Mouse (Mus musculus): ENCODE results near the gene Lbh.

Lbh gene

GRCm38 (mm10) chr17:72918053-72918452 lies at the start of gene Lbh:
Gene Lbh (plus strand): TSS chr17:72918305.
- peak; percentile 89 to 96 for DNase-seq (ENCODE audit: low spot score in 2 of 2)

- peak in 1 of 2 experiments; percentile 47 for DNase-seq (ENCODE audit: low spot score in 2 of 2)
These were observed 39.1 kb upstream of the Lbh start for GRCm38 (mm10) chr17:72878979-72879378.

- DNase-seq (ENCODE audit: low spot score in 2 of 2) = peak in 1 of 2 experiments; percentile 34
These were observed 37.9 kb upstream of the Lbh start for GRCm38 (mm10) chr17:72880156-72880555.

- peak in 1 of 2 experiments; percentile 55 for DNase-seq (ENCODE audit: low spot score in 2 of 2)
These were observed 37.1 kb upstream of the Lbh start for GRCm38 (mm10) chr17:72881051-72881450.

- no peak for DNase-seq (ENCODE audit: low spot score in 2 of 2)
These were observed 36.3 kb upstream of the Lbh start for GRCm38 (mm10) chr17:72881804-72882203.

GRCm38 (mm10) chr17:72889556-72890397 lies 28.3 kb upstream of the Lbh start:
- DNase-seq (ENCODE audit: low spot score in 2 of 2) = peak; percentile 44 to 71

- peak in 1 of 2 experiments; percentile 49 for DNase-seq (ENCODE audit: low spot score in 2 of 2)
These were observed 27.7 kb upstream of the Lbh start for GRCm38 (mm10) chr17:72890398-72890898.

- DNase-seq (ENCODE audit: low spot score in 2 of 2) = peak in 1 of 2 experiments; percentile 34
These were observed 26.5 kb upstream of the Lbh start for GRCm38 (mm10) chr17:72891556-72891955.

GRCm38 (mm10) chr17:72895506-72895905 lies 22.6 kb upstream of the Lbh start:
- DNase-seq (ENCODE audit: low spot score in 2 of 2) = no peak

GRCm38 (mm10) chr17:72897076-72897475 lies 21.0 kb upstream of the Lbh start:
- DNase-seq (ENCODE audit: low spot score in 2 of 2) = peak in 1 of 2 experiments; percentile 31

GRCm38 (mm10) chr17:72897961-72898360 lies 20.1 kb upstream of the Lbh start:
- DNase-seq (ENCODE audit: low spot score in 2 of 2) = no peak

- peak in 1 of 2 experiments; percentile 38 for DNase-seq (ENCODE audit: low spot score in 2 of 2)
These were observed 19.3 kb upstream of the Lbh start for GRCm38 (mm10) chr17:72898775-72899174.

GRCm38 (mm10) chr17:72901021-72901420 lies 17.1 kb upstream of the Lbh start:
- DNase-seq (ENCODE audit: low spot score in 2 of 2) = no peak

- DNase-seq (ENCODE audit: low spot score in 2 of 2) = peak in 1 of 2 experiments; percentile 24
These were observed 16.4 kb upstream of the Lbh start for GRCm38 (mm10) chr17:72901705-72902104.

GRCm38 (mm10) chr17:72903321-72903720 lies 14.8 kb upstream of the Lbh start:
- DNase-seq (ENCODE audit: low spot score in 2 of 2) = peak; percentile 8 to 51

GRCm38 (mm10) chr17:72903921-72904421 lies 14.1 kb upstream of the Lbh start:
- peak; percentile 14 to 58 for DNase-seq (ENCODE audit: low spot score in 2 of 2)

GRCm38 (mm10) chr17:72904873-72905272 lies 13.2 kb upstream of the Lbh start:
- DNase-seq (ENCODE audit: low spot score in 2 of 2) = peak in 1 of 2 experiments; percentile 49

- peak in 1 of 2 experiments; percentile 38 for DNase-seq (ENCODE audit: low spot score in 2 of 2)
These were observed 11.7 kb upstream of the Lbh start for GRCm38 (mm10) chr17:72906231-72906896.

- DNase-seq (ENCODE audit: low spot score in 2 of 2) = peak in 1 of 2 experiments; percentile 51
These were observed 10.9 kb upstream of the Lbh start for GRCm38 (mm10) chr17:72907211-72907610.

- DNase-seq (ENCODE audit: low spot score in 2 of 2) = peak in 1 of 2 experiments; percentile 47
These were observed 10.3 kb upstream of the Lbh start for GRCm38 (mm10) chr17:72907777-72908176.

GRCm38 (mm10) chr17:72908561-72908960 lies 9.5 kb upstream of the Lbh start:
- peak in 1 of 2 experiments; percentile 39 for DNase-seq (ENCODE audit: low spot score in 2 of 2)
